Mouse (Mus musculus) ES-E14 (cell line): Measurements from ENCODE around the gene Sh3gl2. TPM values are rescaled to one million over a fixed set of nuclear protein-coding genes. Genes with fewer than 3 reads are reported as not detected.

Source experiments
- DNase-seq: peaks from one replicate; pipeline ENCODE4 v3.0.0-alpha.2; 2013; ENCODE audit warnings: low read depth, low spot score
- H3K27ac ChIP-seq: 2 replicates; pipeline ENCODE4 v1.5.1; 2012; ENCODE audit warnings: low read depth, mild to moderate bottlenecking, low read length, moderate library complexity, mixed read lengths; ENCODE audit not compliant: poor library complexity, insufficient read depth, severe bottlenecking
- H3K36me3 ChIP-seq: 2 replicates; pipeline ENCODE4 v1.6.1; 2012; ENCODE audit warnings: mild to moderate bottlenecking, low read length, moderate library complexity, mixed read lengths; ENCODE audit not compliant: control insufficient read depth, poor library complexity, insufficient read depth, severe bottlenecking
- H3K4me1 ChIP-seq, 2 experiments: fragments of 150-350 bp in 1 of 2; sonication (generic) in 1 of 2; 2 replicates each; pipeline ENCODE4 v1.6.1; 2012; ENCODE audit warnings: low read length in 2 of 2, mild to moderate bottlenecking in 1 of 2, mixed read lengths in 1 of 2; ENCODE audit not compliant: control insufficient read depth in 2 of 2, insufficient read depth in 2 of 2, poor library complexity in 1 of 2
- H3K4me3 ChIP-seq, 2 experiments: fragments of 150-350 bp in 1 of 2; sonication (generic) in 1 of 2; 2 replicates each; pipeline ENCODE4 v1.5.1; 2012; ENCODE audit warnings: low read length in 2 of 2, low read depth in 1 of 2, mild to moderate bottlenecking in 1 of 2, mixed read lengths in 1 of 2; ENCODE audit not compliant: insufficient read depth in 1 of 2, poor library complexity in 1 of 2, severe bottlenecking in 1 of 2
- H3K9ac ChIP-seq: 2 replicates; pipeline ENCODE4 v1.6.1; 2012; ENCODE audit warnings: low read depth, mild to moderate bottlenecking, low read length, mixed read lengths; ENCODE audit not compliant: poor library complexity, insufficient read depth, severe bottlenecking
- H3K9me3 ChIP-seq: fragments of 150-350 bp; sonication (generic); 2 replicates; pipeline ENCODE4 v1.6.1; 2012; ENCODE audit warnings: low read depth, mild to moderate bottlenecking, low read length; ENCODE audit not compliant: control insufficient read depth, insufficient read depth
- CHD2 ChIP-seq: IDR thresholded peaks from 2 replicates; pipeline ENCODE4 v1.6.1; 2014; ENCODE audit warnings: mild to moderate bottlenecking, low read depth, low read length, inconsistent platforms
- HCFC1 ChIP-seq: IDR thresholded peaks from 2 replicates; pipeline ENCODE4 v1.6.1; 2012; ENCODE audit warnings: low read length, inconsistent platforms, borderline replicate concordance; ENCODE audit not compliant: insufficient read depth
- MAFK ChIP-seq: IDR thresholded peaks from 2 replicates; pipeline ENCODE4 v1.6.1; 2014; ENCODE audit warnings: mild to moderate bottlenecking, low read depth, low read length, inconsistent platforms; ENCODE audit not compliant: insufficient read depth
- ZC3H11A ChIP-seq: IDR thresholded peaks from 2 replicates; pipeline ENCODE4 v1.6.1; 2012; ENCODE audit warnings: low read depth, mild to moderate bottlenecking, inconsistent platforms, low read length, borderline replicate concordance
- ZNF384 ChIP-seq: IDR thresholded peaks from 2 replicates; pipeline ENCODE4 v1.6.1; 2012; ENCODE audit warnings: low read depth, low read length, inconsistent platforms
- in situ Hi-C, 2 experiments: fragments of 600-800 bp; cut with MboI; formaldehyde crosslinking; loops; one replicate each; pipeline ENCODE4 v1.15.1; 2025; ENCODE audit warnings: low sequenced_read_pairs in 2 of 2, inconsistent platforms in 1 of 2; ENCODE audit not compliant: unreplicated experiment in 2 of 2
- total RNA-seq: library from RNA; depleted of rRNA; stranded (reverse); fragments of 300-350 nt; gene quantifications from 2 replicates; pipeline ENCODE4 v1.2.3, GENCODE M21; 2012

Sh3gl2 gene
- total RNA-seq, 1 experiment: 12.1 TPM

DNA sequence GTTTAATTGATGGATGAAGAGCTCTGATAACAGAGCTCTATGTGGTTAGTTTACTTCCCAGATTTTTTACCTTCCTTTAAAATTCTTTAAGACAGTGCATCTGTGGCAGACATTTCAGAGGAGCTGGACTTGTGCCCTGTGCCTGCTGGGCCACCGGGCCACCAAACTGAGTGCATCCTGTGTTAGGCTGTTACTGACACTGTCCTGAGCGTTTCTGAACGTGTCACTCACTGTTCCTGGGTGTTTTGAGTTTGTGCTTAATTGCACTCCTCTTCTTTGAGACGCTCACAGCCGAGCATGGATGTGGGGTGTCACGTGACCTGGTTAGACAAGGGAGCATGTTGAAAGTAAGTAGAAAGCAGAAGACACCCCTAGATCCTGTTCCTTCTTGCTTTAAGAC, 57.2 kb downstream of the Sh3gl2 start:
- peaks cover 0 to 3% of the 10 kb centered on the region in 2 experiments; a peak in 2 of 4 replicates for H3K4me1 ChIP-seq
- no peak overlapping the region for H3K4me3 ChIP-seq
- TF ChIP-seq HCFC1: no peak
- TF ChIP-seq ZNF384: no peak
- TF ChIP-seq ZC3H11A: no peak
- TF ChIP-seq MAFK: no peak
- TF ChIP-seq CHD2: no peak
- in situ Hi-C loops: no loop called here
- no peak overlapping the region for H3K27ac ChIP-seq
- no peaks in the 10 kb centered on the region for H3K9me3 ChIP-seq
- no peak for DNase-seq
- no peak overlapping the region for H3K9ac ChIP-seq
- H3K36me3 ChIP-seq: no peaks in the 10 kb centered on the region

DNA sequence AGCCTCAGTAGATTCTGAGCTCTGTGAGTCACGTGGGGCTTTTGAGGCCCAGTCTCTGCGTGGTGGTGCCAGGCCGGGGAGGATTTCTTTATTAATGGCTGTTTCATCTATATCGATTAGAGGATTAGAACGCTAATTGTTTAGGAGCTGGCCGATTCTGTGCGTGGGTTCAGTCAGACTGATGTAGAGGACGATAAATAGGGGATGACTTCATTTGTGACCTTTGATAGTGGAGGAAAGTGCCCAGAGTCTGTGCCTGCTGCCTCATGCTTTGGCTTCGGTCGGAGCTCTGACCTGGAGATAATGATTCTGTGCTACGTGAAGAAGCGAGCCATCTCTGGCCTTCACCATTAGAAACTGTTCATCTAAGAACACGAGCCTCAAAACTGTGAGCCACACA, 57.7 kb downstream of the Sh3gl2 start:
- Histone ChIP-seq H3K27ac (no peak overlapping the region), H3K4me1 (peaks cover 0 to 6% of the 10 kb centered on the region in 2 experiments; a peak in 2 of 4 replicates), H3K4me3 (no peak overlapping the region), H3K9me3 (no peaks in the 10 kb centered on the region), H3K36me3 (no peaks in the 10 kb centered on the region), H3K9ac (no peak overlapping the region)
- TF ChIP-seq ZC3H11A (no peak), HCFC1 (no peak), CHD2 (no peak), MAFK (no peak), ZNF384 (no peak)
- in situ Hi-C loops: no loop called here
- no peak for DNase-seq

DNA sequence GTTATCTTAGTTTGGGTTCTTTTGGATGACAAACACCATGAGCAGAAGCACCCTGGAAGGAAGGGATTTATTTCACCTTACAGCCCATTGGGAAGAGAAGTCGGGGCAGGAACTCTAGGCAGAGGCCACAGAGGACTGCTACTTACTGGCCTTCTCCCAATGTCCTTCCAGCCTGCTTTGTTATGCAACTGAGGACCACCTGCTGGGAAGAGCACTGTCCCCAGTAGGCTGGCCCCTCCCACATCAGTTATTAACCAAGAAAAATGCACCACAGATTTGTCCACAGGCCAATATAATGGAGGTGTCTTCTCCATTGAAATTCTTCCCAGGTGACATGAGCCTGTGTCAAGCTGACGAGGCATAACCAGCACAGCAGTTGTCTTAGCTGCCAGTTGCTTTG, 62.5 kb downstream of the Sh3gl2 start:
- Histone ChIP-seq H3K36me3 (no peaks in the 10 kb centered on the region), H3K4me1 (peaks cover 0 to 6% of the 10 kb centered on the region in 2 experiments; a peak in 3 of 4 replicates), H3K27ac (no peak overlapping the region), H3K9ac (no peak overlapping the region), H3K4me3 (no peak overlapping the region), H3K9me3 (no peaks in the 10 kb centered on the region)
- no peak for DNase-seq
- in situ Hi-C loops: no loop called here
- TF ChIP-seq ZC3H11A (no peak), HCFC1 (no peak), MAFK (no peak), ZNF384 (no peak), CHD2 (no peak)

DNA sequence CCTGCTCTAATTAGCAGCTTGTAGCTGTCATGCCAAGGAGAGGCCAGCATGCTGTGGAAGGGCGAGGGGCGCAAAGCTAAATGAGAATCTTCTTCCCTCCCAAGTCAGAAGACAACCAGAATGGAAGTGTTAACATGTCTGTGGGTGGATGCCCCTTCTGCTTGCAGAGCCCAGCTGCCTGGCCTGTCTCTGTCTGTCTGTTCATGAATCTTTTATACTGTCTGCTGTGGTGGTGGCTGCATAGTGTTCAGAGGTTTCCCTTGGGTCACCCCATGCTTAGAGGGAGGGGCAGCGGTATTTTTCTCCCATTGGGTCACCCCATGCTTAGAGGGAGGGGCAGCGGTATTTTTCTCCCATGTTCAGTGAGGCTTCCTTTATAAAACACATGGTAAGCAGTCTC, 68.0 kb downstream of the Sh3gl2 start:
- in situ Hi-C loops: no loop called here

DNA sequence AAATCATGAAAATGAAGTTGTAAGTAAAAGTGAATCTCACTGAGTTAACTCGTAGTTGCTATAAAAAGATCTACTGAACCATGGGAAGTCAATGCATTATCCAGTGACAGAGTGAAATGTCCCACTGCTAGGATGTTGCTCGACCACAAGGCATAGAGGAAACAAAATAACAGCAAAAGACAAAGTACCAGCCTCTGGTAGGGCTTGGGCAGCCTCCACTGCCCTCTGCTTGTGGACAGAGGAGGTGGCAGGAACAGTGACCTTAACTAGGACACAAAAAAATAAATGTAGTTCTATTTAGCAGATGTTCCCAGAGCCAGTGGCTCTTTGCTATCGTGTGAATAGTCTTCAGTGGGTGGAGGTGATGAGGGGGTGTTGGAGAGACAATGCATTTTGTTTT, 68.5 kb downstream of the Sh3gl2 start:
- Histone ChIP-seq H3K27ac (no peak overlapping the region), H3K4me1 (no peaks in the 10 kb centered on the region; a peak in 1 of 4 replicates), H3K9me3 (no peaks in the 10 kb centered on the region), H3K4me3 (no peak overlapping the region), H3K9ac (no peak overlapping the region), H3K36me3 (peaks cover 3% of the 10 kb centered on the region; the same call in 1 of the 2 replicates)
- TF ChIP-seq MAFK (no peak), ZNF384 (no peak), CHD2 (no peak), ZC3H11A (no peak), HCFC1 (no peak)
- no peak for DNase-seq
- in situ Hi-C loops: no loop called here

More for the DNA sequence above, 68.0 kb downstream of the Sh3gl2 start:
- Histone ChIP-seq H3K9ac (no peak overlapping the region), H3K4me3 (no peak overlapping the region), H3K4me1 (no peaks in the 10 kb centered on the region; a peak in 1 of 4 replicates), H3K36me3 (peaks cover 3% of the 10 kb centered on the region; the same call in 1 of the 2 replicates), H3K27ac (no peak overlapping the region), H3K9me3 (no peaks in the 10 kb centered on the region)
- TF ChIP-seq ZC3H11A (no peak), ZNF384 (no peak), CHD2 (no peak), MAFK (no peak), HCFC1 (no peak)
- no peak for DNase-seq
